Mouse (Mus musculus): ENCODE data around the gene Pde2a. TPM values are rescaled to one million over a fixed set of nuclear protein-coding genes. Genes with fewer than 3 reads are reported as not detected.

Gene Pde2a
- polyA plus RNA-seq, 1 experiment from 2014 or later: 12.7 TPM

- 66% methylated on average over 9 of the region's 9 CpGs for WGBS
- Histone ChIP-seq H3K27ac (ENCODE audit: low read length) (no peak overlapping the region), H3K4me2 (ENCODE audit: low read depth, low read length) (no peak overlapping the region), H3K36me3 (ENCODE audit: control insufficient read depth, insufficient read depth) (no peaks in the 10 kb centered on the region), H3K9ac (ENCODE audit: low read length) (no peak overlapping the region), H3K9me3 (replicated peaks; ENCODE audit: control insufficient read depth, low read length) (no peaks in the 10 kb centered on the region), H3K4me1 (ENCODE audit: control insufficient read depth, insufficient read depth, low read length) (0 out of 2 replicates have a peak, but pooled peaks cover 5% of the 10 kb centered on the region), H3K4me3 (ENCODE audit: low read length) (no peak overlapping the region), H3K27me3 (ENCODE audit: control insufficient read depth, insufficient read depth, low read length) (peaks cover 27% of the 10 kb centered on the region)
- ATAC-seq (replicated peaks; ENCODE audit: extremely low read depth, insufficient read depth, low FRiP score): no peak
Measured at GRCm38 (mm10) chr7:101499701-101500100, 78.2 kb downstream of the Pde2a start.

GRCm38 (mm10) chr7:101501236-101501635, 79.7 kb downstream of the Pde2a start:
- Histone ChIP-seq H3K27me3 (ENCODE audit: control insufficient read depth, insufficient read depth, low read length) (peaks cover 38% of the 10 kb centered on the region), H3K4me3 (ENCODE audit: low read length) (no peak overlapping the region), H3K4me1 (ENCODE audit: control insufficient read depth, insufficient read depth, low read length) (0 out of 2 replicates have a peak, but pooled peaks cover 5% of the 10 kb centered on the region), H3K27ac (ENCODE audit: low read length) (no peak overlapping the region), H3K9me3 (replicated peaks; ENCODE audit: control insufficient read depth, low read length) (no peaks in the 10 kb centered on the region), H3K9ac (ENCODE audit: low read length) (no peak overlapping the region), H3K4me2 (ENCODE audit: low read depth, low read length) (no peak overlapping the region), H3K36me3 (ENCODE audit: control insufficient read depth, insufficient read depth) (no peaks in the 10 kb centered on the region)
- WGBS: 78% methylated on average over 5 of the region's 6 CpGs
- no peak for ATAC-seq (replicated peaks; ENCODE audit: extremely low read depth, insufficient read depth, low FRiP score)

GRCm38 (mm10) chr7:101501675-101502074, 80.2 kb downstream of the Pde2a start:
- no peak for ATAC-seq (replicated peaks; ENCODE audit: extremely low read depth, insufficient read depth, low FRiP score)
- H3K4me3 ChIP-seq (ENCODE audit: low read length): no peak overlapping the region
- 74% methylated on average over 6 of the region's 6 CpGs for WGBS
- H3K9me3 ChIP-seq (replicated peaks; ENCODE audit: control insufficient read depth, low read length): no peaks in the 10 kb centered on the region
- peaks cover 38% of the 10 kb centered on the region for H3K27me3 ChIP-seq (ENCODE audit: control insufficient read depth, insufficient read depth, low read length)
- H3K27ac ChIP-seq (ENCODE audit: low read length): no peak overlapping the region
- H3K9ac ChIP-seq (ENCODE audit: low read length): no peak overlapping the region
- no peak overlapping the region for H3K4me2 ChIP-seq (ENCODE audit: low read depth, low read length)
- H3K4me1 ChIP-seq (ENCODE audit: control insufficient read depth, insufficient read depth, low read length): 0 out of 2 replicates have a peak, but pooled peaks cover 5% of the 10 kb centered on the region
- no peaks in the 10 kb centered on the region for H3K36me3 ChIP-seq (ENCODE audit: control insufficient read depth, insufficient read depth)

DNA sequence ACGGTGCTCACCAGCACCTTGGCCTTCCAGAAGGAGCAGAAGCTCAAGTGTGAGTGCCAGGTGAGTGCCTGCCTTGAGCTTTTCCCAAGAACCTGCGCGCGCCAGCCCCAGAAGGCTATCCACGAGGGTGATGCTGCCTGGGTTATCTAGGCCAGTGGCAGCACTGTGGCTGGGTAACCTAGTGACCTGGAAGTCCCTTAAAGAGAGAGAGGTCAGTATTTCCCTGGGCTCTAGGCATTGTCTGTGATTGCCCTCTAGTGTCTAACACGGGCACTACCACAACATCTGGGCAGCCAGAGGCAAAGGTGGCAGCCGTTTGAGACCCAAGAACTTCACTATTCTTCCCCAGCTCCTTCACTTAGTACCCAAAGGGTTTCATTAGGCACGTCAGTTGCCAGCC, 81.9 kb downstream of the Pde2a start:
- ATAC-seq (replicated peaks; ENCODE audit: extremely low read depth, insufficient read depth, low FRiP score): no peak
- WGBS: 19% methylated on average over 8 of the region's 8 CpGs
- peaks cover 30% of the 10 kb centered on the region for H3K27me3 ChIP-seq (ENCODE audit: control insufficient read depth, insufficient read depth, low read length)
- no peaks in the 10 kb centered on the region for H3K36me3 ChIP-seq (ENCODE audit: control insufficient read depth, insufficient read depth)
- no peak overlapping the region for H3K4me2 ChIP-seq (ENCODE audit: low read depth, low read length)
- H3K9ac ChIP-seq (ENCODE audit: low read length): no peak overlapping the region
- H3K9me3 ChIP-seq (replicated peaks; ENCODE audit: control insufficient read depth, low read length): no peaks in the 10 kb centered on the region
- no peak overlapping the region for H3K4me3 ChIP-seq (ENCODE audit: low read length)
- no peak overlapping the region for H3K27ac ChIP-seq (ENCODE audit: low read length)
- H3K4me1 ChIP-seq (ENCODE audit: control insufficient read depth, insufficient read depth, low read length): 0 out of 2 replicates have a peak, but pooled peaks cover 5% of the 10 kb centered on the region

DNA sequence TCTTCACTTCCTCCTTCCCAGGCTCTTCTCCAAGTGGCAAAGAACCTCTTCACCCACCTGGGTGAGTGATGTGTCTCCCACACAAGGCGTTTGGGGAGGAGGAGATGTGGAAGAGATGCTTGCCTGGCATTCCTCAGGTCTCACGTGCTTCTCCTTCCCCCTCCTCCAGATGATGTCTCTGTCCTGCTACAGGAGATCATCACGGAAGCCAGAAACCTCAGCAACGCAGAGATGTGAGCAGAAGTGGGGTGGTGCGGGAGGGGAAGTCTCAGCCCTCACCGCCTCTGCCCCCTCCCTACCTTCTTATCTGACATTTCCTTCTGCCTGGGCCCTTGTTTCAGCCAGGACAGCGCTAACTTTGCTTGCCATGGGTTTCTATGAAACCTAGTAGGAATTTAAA, 82.3 kb downstream of the Pde2a start:
- 0 out of 2 replicates have a peak, but pooled peaks cover 5% of the 10 kb centered on the region for H3K4me1 ChIP-seq (ENCODE audit: control insufficient read depth, insufficient read depth, low read length)
- no peak overlapping the region for H3K9ac ChIP-seq (ENCODE audit: low read length)
- H3K27ac ChIP-seq (ENCODE audit: low read length): no peak overlapping the region
- H3K9me3 ChIP-seq (replicated peaks; ENCODE audit: control insufficient read depth, low read length): no peaks in the 10 kb centered on the region
- ATAC-seq (replicated peaks; ENCODE audit: extremely low read depth, insufficient read depth, low FRiP score): no peak
- no peak overlapping the region for H3K4me3 ChIP-seq (ENCODE audit: low read length)
- peaks cover 30% of the 10 kb centered on the region for H3K27me3 ChIP-seq (ENCODE audit: control insufficient read depth, insufficient read depth, low read length)
- H3K36me3 ChIP-seq (ENCODE audit: control insufficient read depth, insufficient read depth): no peaks in the 10 kb centered on the region
- WGBS: 34% methylated on average over 7 of the region's 7 CpGs
- no peak overlapping the region for H3K4me2 ChIP-seq (ENCODE audit: low read depth, low read length)

DNA sequence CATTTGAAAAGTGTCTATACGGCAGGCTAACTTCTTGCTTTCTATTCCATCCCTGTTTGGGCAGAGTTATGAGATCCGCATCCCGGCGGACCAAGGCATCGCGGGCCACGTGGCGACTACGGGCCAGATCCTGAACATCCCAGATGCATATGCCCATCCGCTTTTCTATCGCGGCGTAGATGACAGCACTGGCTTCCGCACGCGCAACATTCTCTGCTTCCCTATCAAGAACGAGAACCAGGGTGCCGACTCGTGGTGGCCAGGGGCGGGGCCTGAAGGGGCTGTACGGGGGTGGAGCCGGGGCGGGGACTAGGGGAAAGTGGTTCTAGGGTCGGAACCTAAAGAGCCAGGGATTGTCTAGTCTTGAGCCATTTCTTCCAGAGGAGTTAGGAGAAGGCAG, 83.0 kb downstream of the Pde2a start:
- ATAC-seq (replicated peaks; ENCODE audit: extremely low read depth, insufficient read depth, low FRiP score): no peak
- Histone ChIP-seq H3K9ac (ENCODE audit: low read length) (0 out of 2 replicates have a peak overlapping the region, but pooled peaks have one; percentile 3), H3K27me3 (ENCODE audit: control insufficient read depth, insufficient read depth, low read length) (peaks cover 30% of the 10 kb centered on the region), H3K4me2 (ENCODE audit: low read depth, low read length) (peak overlapping the region; percentile 56), H3K9me3 (replicated peaks; ENCODE audit: control insufficient read depth, low read length) (no peaks in the 10 kb centered on the region), H3K4me1 (ENCODE audit: control insufficient read depth, insufficient read depth, low read length) (0 out of 2 replicates have a peak, but pooled peaks cover 5% of the 10 kb centered on the region), H3K27ac (ENCODE audit: low read length) (no peak overlapping the region), H3K36me3 (ENCODE audit: control insufficient read depth, insufficient read depth) (no peaks in the 10 kb centered on the region), H3K4me3 (ENCODE audit: low read length) (peak overlapping the region; percentile 20)
- 9% methylated on average over 24 of the region's 24 CpGs for WGBS

DNA sequence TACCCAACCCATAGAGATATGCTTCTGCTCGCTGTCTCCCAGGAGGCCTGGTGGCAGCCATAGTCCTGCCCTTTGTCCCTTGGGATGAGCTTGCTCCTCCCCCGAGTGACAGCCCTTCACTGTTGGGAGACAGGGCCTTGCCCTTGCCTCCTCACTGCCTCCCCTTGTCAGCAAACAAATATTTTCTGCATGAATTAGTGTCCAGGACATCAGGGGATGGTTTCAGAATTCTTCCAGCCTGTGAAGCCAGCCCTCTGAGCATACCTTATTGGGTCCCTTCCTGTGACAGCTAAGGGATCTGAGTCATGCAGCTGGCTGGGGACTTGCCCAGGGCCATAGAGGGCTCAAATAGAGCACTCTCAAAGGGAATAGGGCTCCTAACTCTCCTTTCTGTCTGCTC, 87.7 kb downstream of the Pde2a start:
- no peak for ATAC-seq (replicated peaks; ENCODE audit: extremely low read depth, insufficient read depth, low FRiP score)
- H3K27me3 ChIP-seq (ENCODE audit: control insufficient read depth, insufficient read depth, low read length): peaks cover 17% of the 10 kb centered on the region
- no peak overlapping the region for H3K4me2 ChIP-seq (ENCODE audit: low read depth, low read length)
- no peak overlapping the region for H3K4me3 ChIP-seq (ENCODE audit: low read length)
- no peak overlapping the region for H3K27ac ChIP-seq (ENCODE audit: low read length)
- no peaks in the 10 kb centered on the region for H3K36me3 ChIP-seq (ENCODE audit: control insufficient read depth, insufficient read depth)
- 43% methylated on average over 2 of the region's 2 CpGs for WGBS
- H3K9ac ChIP-seq (ENCODE audit: low read length): no peak overlapping the region
- no peaks in the 10 kb centered on the region for H3K9me3 ChIP-seq (replicated peaks; ENCODE audit: control insufficient read depth, low read length)
- 0 out of 2 replicates have a peak, but pooled peaks cover 5% of the 10 kb centered on the region for H3K4me1 ChIP-seq (ENCODE audit: control insufficient read depth, insufficient read depth, low read length)

DNA sequence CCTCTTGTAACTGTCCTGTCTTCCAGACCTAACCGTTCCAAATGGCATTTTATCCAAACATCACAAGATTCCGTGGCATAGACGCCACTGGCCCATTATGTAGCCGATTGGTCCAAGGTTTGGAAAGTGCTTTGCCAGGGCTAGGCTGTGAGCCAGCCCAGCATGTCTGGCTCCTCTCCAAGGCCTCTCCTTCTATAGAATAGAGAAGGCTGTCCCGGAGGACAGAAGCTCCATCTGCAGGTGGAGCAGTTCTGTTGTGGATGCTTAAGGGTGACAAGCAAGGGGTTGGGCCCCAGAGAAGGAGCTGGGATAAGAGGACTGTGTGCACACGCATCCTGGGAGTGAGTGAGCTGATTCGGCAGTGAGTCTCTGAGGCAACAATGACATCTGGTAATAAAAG, 92.2 kb downstream of the Pde2a start:
- no peak overlapping the region for H3K27ac ChIP-seq (ENCODE audit: low read length)
- no peaks in the 10 kb centered on the region for H3K27me3 ChIP-seq (ENCODE audit: control insufficient read depth, insufficient read depth, low read length)
- H3K4me2 ChIP-seq (ENCODE audit: low read depth, low read length): no peak overlapping the region
- 52% methylated on average over 7 of the region's 7 CpGs for WGBS
- no peak for ATAC-seq (replicated peaks; ENCODE audit: extremely low read depth, insufficient read depth, low FRiP score)
- no peaks in the 10 kb centered on the region for H3K4me1 ChIP-seq (ENCODE audit: control insufficient read depth, insufficient read depth, low read length)
- no peaks in the 10 kb centered on the region for H3K36me3 ChIP-seq (ENCODE audit: control insufficient read depth, insufficient read depth)
- H3K4me3 ChIP-seq (ENCODE audit: low read length): no peak overlapping the region
- H3K9ac ChIP-seq (ENCODE audit: low read length): no peak overlapping the region
- no peaks in the 10 kb centered on the region for H3K9me3 ChIP-seq (replicated peaks; ENCODE audit: control insufficient read depth, low read length)

GRCm38 (mm10) chr7:101514768-101515167, 93.3 kb downstream of the Pde2a start:
- 71% methylated on average over 6 of the region's 6 CpGs for WGBS

More at GRCm38 (mm10) chr7:101514768-101515167, 93.3 kb downstream of the Pde2a start:
- Histone ChIP-seq H3K27ac (ENCODE audit: low read length) (no peak overlapping the region), H3K36me3 (ENCODE audit: control insufficient read depth, insufficient read depth) (no peaks in the 10 kb centered on the region), H3K4me3 (ENCODE audit: low read length) (no peak overlapping the region), H3K9ac (ENCODE audit: low read length) (no peak overlapping the region), H3K9me3 (replicated peaks; ENCODE audit: control insufficient read depth, low read length) (no peaks in the 10 kb centered on the region), H3K27me3 (ENCODE audit: control insufficient read depth, insufficient read depth, low read length) (no peaks in the 10 kb centered on the region), H3K4me2 (ENCODE audit: low read depth, low read length) (no peak overlapping the region), H3K4me1 (ENCODE audit: control insufficient read depth, insufficient read depth, low read length) (no peaks in the 10 kb centered on the region)
- ATAC-seq (replicated peaks; ENCODE audit: extremely low read depth, insufficient read depth, low FRiP score): no peak

All from heart, embryonic 16.5 days (tissue).